Mouse (Mus musculus) forebrain, embryonic 15.5 days (tissue): Measurements from ENCODE around the gene Spata5. TPM values are rescaled to one million over a fixed set of nuclear protein-coding genes. Genes with fewer than 3 reads are reported as not detected.

Source experiments
- ATAC-seq: fragments of 200-750 bp; cut with Nextera tagmentation; replicated peaks from 2 replicates; pipeline ENCODE4 v1.8.0; 2017; ENCODE audit warnings: mild to moderate bottlenecking, moderate TSS enrichment, moderate library complexity
- H3K27ac ChIP-seq: fragments of 300-500 bp; sonication (generic); replicated peaks from 2 replicates; pipeline ENCODE4 v1.5.1; 2015; ENCODE audit warnings: mild to moderate bottlenecking, inconsistent platforms
- H3K27me3 ChIP-seq: fragments of 300-500 bp; sonication (generic); 2 replicates; pipeline ENCODE4 v1.6.1; 2015; ENCODE audit warnings: inconsistent platforms
- H3K36me3 ChIP-seq: fragments of 300-500 bp; sonication (generic); 2 replicates; pipeline ENCODE4 v1.6.1; 2015; ENCODE audit warnings: mild to moderate bottlenecking, inconsistent platforms
- H3K4me1 ChIP-seq: fragments of 300-500 bp; sonication (generic); 2 replicates; pipeline ENCODE4 v1.6.1; 2015; ENCODE audit warnings: inconsistent platforms
- H3K4me2 ChIP-seq: fragments of 300-500 bp; sonication (generic); replicated peaks from 2 replicates; pipeline ENCODE4 v1.6.1; 2015; ENCODE audit warnings: mild to moderate bottlenecking, inconsistent platforms
- H3K4me3 ChIP-seq: fragments of 300-500 bp; sonication (generic); 2 replicates; pipeline ENCODE4 v1.5.1; 2015; ENCODE audit warnings: mild to moderate bottlenecking, inconsistent platforms
- H3K9ac ChIP-seq: fragments of 300-500 bp; sonication (generic); replicated peaks from 2 replicates; pipeline ENCODE4 v1.6.1; 2015; ENCODE audit warnings: mild to moderate bottlenecking, inconsistent platforms
- H3K9me3 ChIP-seq: fragments of 300-500 bp; sonication (generic); 2 replicates; pipeline ENCODE4 v1.6.1; 2016; ENCODE audit warnings: inconsistent platforms
- WGBS: fragments of 180-500 bp; shearing (Covaris S2); methylation state at CpG from one replicate; pipeline ENCODE4 v1.1.7; 2015; ENCODE audit warnings: mixed read lengths; 5-methylcytosine and 5-hydroxymethylcytosine counted together
- polyA plus RNA-seq: library from polyadenylated mRNA; unstranded; fragments of >200 nt; fragmentation: Nextera tagmentation; extraction: Ambion mirVana; gene quantifications from 2 replicates; pipeline ENCODE4 v1.2.1, GENCODE M21; 2015

Spata5 gene
- polyA plus RNA-seq, 1 experiment from 2014 or later = 34.7 TPM

- no peak for ATAC-seq
- Histone ChIP-seq H3K36me3 (peaks cover 28% of the 10 kb centered on the region), H3K9ac (no peak overlapping the region), H3K4me2 (no peak overlapping the region), H3K4me3 (no peak overlapping the region), H3K27me3 (no peaks in the 10 kb centered on the region), H3K9me3 (no peaks in the 10 kb centered on the region), H3K4me1 (no peaks in the 10 kb centered on the region), H3K27ac (no peak overlapping the region)
- WGBS = 86% methylated on average over 1 of the region's 1 CpGs
Measured at GRCm38 (mm10) chr3:37439770-37440169, 20.1 kb downstream of the Spata5 start.

- no peak overlapping the region for H3K4me2 ChIP-seq
- H3K9ac ChIP-seq = no peak overlapping the region
- no peak overlapping the region for H3K27ac ChIP-seq
- H3K36me3 ChIP-seq = peaks cover 18% of the 10 kb centered on the region
- WGBS = 94% methylated on average over 2 of the region's 2 CpGs
- H3K27me3 ChIP-seq = no peaks in the 10 kb centered on the region
- ATAC-seq = no peak
- no peak overlapping the region for H3K4me3 ChIP-seq
- no peaks in the 10 kb centered on the region for H3K4me1 ChIP-seq
- H3K9me3 ChIP-seq = no peaks in the 10 kb centered on the region
Measured at GRCm38 (mm10) chr3:37443409-37443808, 23.7 kb downstream of the Spata5 start.

DNA sequence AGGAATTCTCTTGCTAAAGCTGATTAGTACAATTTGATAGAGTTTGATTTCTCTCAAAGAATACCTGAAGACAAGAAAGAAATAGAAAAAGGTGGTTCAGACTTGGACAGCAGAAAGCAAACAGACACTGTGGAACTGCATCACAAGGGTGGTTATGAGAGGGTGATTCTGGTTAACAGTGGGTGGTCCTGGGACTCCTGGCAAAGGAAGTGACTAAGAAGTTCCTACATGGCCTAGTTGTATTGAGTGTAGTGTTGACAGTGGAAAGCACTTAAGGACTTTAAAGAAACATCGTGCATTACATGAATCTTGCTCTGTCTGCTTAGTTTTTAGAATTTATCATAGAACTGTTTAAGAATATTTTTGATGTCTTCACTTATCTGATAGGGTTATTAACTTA, 36.3 kb downstream of the Spata5 start:
- no peak overlapping the region for H3K4me3 ChIP-seq
- WGBS = 93% methylated on average over 1 of the region's 1 CpGs
- H3K36me3 ChIP-seq = peaks cover 5% of the 10 kb centered on the region
- H3K9ac ChIP-seq = no peak overlapping the region
- H3K27me3 ChIP-seq = no peaks in the 10 kb centered on the region
- no peaks in the 10 kb centered on the region for H3K4me1 ChIP-seq
- no peak for ATAC-seq
- no peak overlapping the region for H3K27ac ChIP-seq
- no peaks in the 10 kb centered on the region for H3K9me3 ChIP-seq
- H3K4me2 ChIP-seq = no peak overlapping the region

GRCm38 (mm10) chr3:37468170-37468569, 48.5 kb downstream of the Spata5 start:
- no peak overlapping the region for H3K4me3 ChIP-seq
- peak; percentile 75 for ATAC-seq
- H3K36me3 ChIP-seq = no peaks in the 10 kb centered on the region
- H3K27ac ChIP-seq = no peak overlapping the region
- 92% methylated on average over 2 of the region's 2 CpGs for WGBS
- no peaks in the 10 kb centered on the region for H3K9me3 ChIP-seq
- H3K4me2 ChIP-seq = no peak overlapping the region
- no peaks in the 10 kb centered on the region for H3K27me3 ChIP-seq
- no peaks in the 10 kb centered on the region for H3K4me1 ChIP-seq
- no peak overlapping the region for H3K9ac ChIP-seq

GRCm38 (mm10) chr3:37469353-37469752, 49.7 kb downstream of the Spata5 start:
- no peak overlapping the region for H3K9ac ChIP-seq
- no peaks in the 10 kb centered on the region for H3K27me3 ChIP-seq
- H3K4me2 ChIP-seq = no peak overlapping the region
- H3K4me3 ChIP-seq = no peak overlapping the region
- no peaks in the 10 kb centered on the region for H3K9me3 ChIP-seq
- no peak for ATAC-seq
- 87% methylated on average over 4 of the region's 4 CpGs for WGBS
- H3K36me3 ChIP-seq = no peaks in the 10 kb centered on the region
- H3K27ac ChIP-seq = no peak overlapping the region
- no peaks in the 10 kb centered on the region for H3K4me1 ChIP-seq

GRCm38 (mm10) chr3:37470867-37471266, 51.2 kb downstream of the Spata5 start:
- Histone ChIP-seq H3K4me2 (no peak overlapping the region), H3K27me3 (no peaks in the 10 kb centered on the region), H3K4me1 (no peaks in the 10 kb centered on the region), H3K9me3 (no peaks in the 10 kb centered on the region), H3K27ac (no peak overlapping the region), H3K4me3 (no peak overlapping the region), H3K36me3 (no peaks in the 10 kb centered on the region), H3K9ac (no peak overlapping the region)
- ATAC-seq = no peak
- WGBS = 95% methylated on average over 2 of the region's 2 CpGs

GRCm38 (mm10) chr3:37472461-37472860, 52.8 kb downstream of the Spata5 start:
- no peak overlapping the region for H3K27ac ChIP-seq
- no peaks in the 10 kb centered on the region for H3K4me1 ChIP-seq
- H3K9me3 ChIP-seq = no peaks in the 10 kb centered on the region
- no peak overlapping the region for H3K9ac ChIP-seq
- no peak overlapping the region for H3K4me2 ChIP-seq
- H3K36me3 ChIP-seq = no peaks in the 10 kb centered on the region
- H3K4me3 ChIP-seq = no peak overlapping the region
- no peaks in the 10 kb centered on the region for H3K27me3 ChIP-seq
- no peak for ATAC-seq

- Histone ChIP-seq H3K27ac (no peak overlapping the region), H3K27me3 (no peaks in the 10 kb centered on the region), H3K4me2 (no peak overlapping the region), H3K4me3 (no peak overlapping the region), H3K4me1 (no peaks in the 10 kb centered on the region), H3K36me3 (no peaks in the 10 kb centered on the region; the same call in 1 of the 2 replicates), H3K9me3 (no peaks in the 10 kb centered on the region), H3K9ac (no peak overlapping the region)
- 74% methylated on average over 1 of the region's 1 CpGs for WGBS
- ATAC-seq = no peak
Measured at GRCm38 (mm10) chr3:37476485-37476884, 56.8 kb downstream of the Spata5 start.

DNA sequence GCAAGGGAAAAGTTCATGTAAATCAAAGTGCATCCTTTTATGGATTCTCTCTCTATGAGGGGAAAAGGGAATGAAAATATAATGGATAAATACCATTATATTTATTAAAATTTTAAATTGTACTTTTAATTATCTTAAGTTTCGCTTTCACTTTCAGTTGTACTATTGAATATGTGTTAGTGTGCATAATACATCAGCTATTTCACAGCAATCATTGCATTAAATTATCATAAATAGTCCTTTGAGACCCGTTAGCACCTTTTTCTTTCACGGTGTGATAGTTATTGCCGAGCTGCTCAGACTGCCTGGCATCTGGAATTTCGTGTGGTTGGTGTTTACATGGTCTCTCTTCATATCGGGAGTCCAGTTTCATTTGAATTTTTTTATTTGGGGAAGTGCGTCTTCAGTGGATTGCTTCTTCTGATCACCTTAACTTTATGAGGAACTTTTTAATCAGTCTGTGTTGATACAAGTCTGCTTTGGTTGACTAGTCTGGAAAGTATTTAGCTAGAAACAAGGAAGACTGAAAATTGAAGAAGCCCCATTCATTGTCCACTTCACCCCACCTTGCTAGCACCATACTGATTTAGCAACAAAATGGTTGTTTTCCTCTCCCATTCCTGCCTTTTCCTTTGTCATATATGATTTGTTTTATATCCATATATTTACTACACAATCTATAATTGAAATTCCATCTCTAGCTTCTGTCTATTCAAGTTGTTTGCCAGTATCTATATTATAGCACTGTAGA, 57.9 kb downstream of the Spata5 start:
- Histone ChIP-seq H3K9me3 (no peaks in the 10 kb centered on the region), H3K27me3 (no peaks in the 10 kb centered on the region), H3K36me3 (no peaks in the 10 kb centered on the region; the same call in 1 of the 2 replicates), H3K9ac (no peak overlapping the region), H3K4me3 (no peak overlapping the region), H3K27ac (no peak overlapping the region), H3K4me1 (no peaks in the 10 kb centered on the region), H3K4me2 (no peak overlapping the region)
- 56% methylated on average over 7 of the region's 7 CpGs for WGBS
- ATAC-seq = no peak

DNA sequence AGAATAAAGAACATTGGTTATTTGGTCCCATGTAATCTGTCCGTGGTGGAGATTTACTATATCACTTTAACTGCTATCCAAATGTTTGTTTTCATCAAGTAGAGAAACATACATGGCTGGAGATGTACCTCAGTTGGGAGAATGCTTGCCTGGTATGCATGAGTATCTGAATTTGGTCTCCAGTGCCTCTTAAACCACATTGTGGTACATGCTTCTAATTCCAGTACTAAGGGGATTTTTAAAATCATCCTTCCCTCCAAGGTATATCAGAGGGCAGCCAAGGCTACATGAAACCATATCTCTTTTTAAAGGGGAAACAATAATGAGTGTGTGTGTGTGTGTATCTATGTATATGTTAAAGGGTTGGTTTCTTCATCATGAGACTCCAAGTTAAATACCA, 60.1 kb downstream of the Spata5 start:
- 88% methylated on average over 1 of the region's 1 CpGs for WGBS
- H3K36me3 ChIP-seq = no peaks in the 10 kb centered on the region; the same call in 1 of the 2 replicates
- H3K4me3 ChIP-seq = no peak overlapping the region

DNA sequence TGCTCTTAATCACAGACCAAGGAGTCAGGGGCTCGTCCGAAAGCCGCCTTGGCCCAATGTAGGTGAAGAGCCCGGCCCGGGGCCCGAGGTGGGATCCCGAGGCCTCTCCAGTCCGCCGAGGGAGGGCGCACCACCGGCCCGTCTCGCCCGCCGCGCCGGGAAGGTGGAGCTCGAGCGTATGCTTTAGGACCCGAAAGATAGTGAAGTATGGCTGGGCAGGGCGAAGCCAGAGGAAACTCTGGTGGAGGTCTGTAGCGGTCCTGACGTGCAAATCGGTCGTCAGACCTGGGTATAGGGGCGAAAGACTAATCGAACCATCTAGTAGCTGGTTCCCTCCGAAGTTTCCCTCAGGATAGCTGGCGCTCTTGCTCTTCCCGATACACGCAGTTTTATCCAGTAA, 61.6 kb downstream of the Spata5 start:
- no peak for ATAC-seq
- H3K36me3 ChIP-seq = no peaks in the 10 kb centered on the region; the same call in 1 of the 2 replicates
- H3K4me3 ChIP-seq = no peak overlapping the region
- 87% methylated on average over 31 of the region's 31 CpGs for WGBS
- H3K27me3 ChIP-seq = no peaks in the 10 kb centered on the region
- no peak overlapping the region for H3K9ac ChIP-seq
- no peaks in the 10 kb centered on the region for H3K9me3 ChIP-seq
- no peaks in the 10 kb centered on the region for H3K4me1 ChIP-seq
- no peak overlapping the region for H3K27ac ChIP-seq
- no peak overlapping the region for H3K4me2 ChIP-seq

More for the DNA sequence above, 60.1 kb downstream of the Spata5 start:
- H3K4me1 ChIP-seq = no peaks in the 10 kb centered on the region
- H3K27me3 ChIP-seq = no peaks in the 10 kb centered on the region
- H3K4me2 ChIP-seq = no peak overlapping the region
- no peak for ATAC-seq
- H3K9me3 ChIP-seq = no peaks in the 10 kb centered on the region
- H3K9ac ChIP-seq = no peak overlapping the region
- no peak overlapping the region for H3K27ac ChIP-seq

DNA sequence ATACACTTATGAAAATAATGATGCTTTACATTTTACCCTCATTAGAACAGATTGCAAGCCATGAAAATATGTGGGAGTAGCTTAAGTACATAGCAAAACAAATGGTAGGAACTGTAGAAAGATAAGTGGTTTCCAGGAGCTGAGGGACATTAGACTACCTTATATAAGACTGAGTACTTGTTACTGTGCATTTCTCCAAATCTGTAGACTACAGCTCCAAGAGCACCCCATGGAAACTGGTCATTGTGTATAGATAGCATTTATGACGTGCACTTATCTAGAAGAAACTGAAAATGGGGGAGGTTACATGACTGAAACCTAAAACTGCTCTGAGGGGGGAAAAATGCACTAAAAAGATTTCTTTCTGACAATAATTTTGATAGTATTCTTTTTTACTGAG, 63.0 kb downstream of the Spata5 start:
- 93% methylated on average over 1 of the region's 1 CpGs for WGBS
- no peak for ATAC-seq

DNA sequence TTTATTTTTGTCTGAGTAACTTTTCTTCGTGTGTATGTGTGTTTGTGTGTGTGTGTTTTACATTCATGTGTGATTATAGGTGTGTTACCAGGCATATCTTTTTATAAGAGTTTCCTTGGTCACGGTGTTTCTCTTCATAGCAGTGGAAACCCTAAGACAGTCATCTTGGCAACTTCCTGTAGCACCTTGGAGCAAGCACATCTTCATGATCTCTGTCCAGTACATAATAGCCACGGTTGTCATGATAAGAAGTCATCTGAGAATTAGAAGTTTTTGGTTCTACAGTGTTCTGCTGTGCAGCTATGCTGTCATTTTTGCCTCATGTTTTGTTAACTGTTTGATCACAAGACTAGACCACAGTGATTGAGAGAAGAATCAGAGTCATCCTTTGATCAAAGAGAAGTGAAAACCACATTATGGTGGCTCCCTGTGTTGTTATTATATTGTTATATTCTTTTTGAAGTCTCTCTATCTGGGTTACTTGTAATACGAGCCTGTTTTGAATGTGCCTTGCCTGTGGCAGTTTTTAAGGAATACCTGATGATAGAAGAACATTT, 64.1 kb downstream of the Spata5 start:
- no peaks in the 10 kb centered on the region; the same call in 1 of the 2 replicates for H3K36me3 ChIP-seq
- no peak overlapping the region for H3K4me3 ChIP-seq
- ATAC-seq = no peak
- no peak overlapping the region for H3K27ac ChIP-seq
- H3K9me3 ChIP-seq = no peaks in the 10 kb centered on the region
- no peak overlapping the region for H3K9ac ChIP-seq
- H3K27me3 ChIP-seq = no peaks in the 10 kb centered on the region
- H3K4me1 ChIP-seq = no peaks in the 10 kb centered on the region
- no peak overlapping the region for H3K4me2 ChIP-seq
- 86% methylated on average over 4 of the region's 4 CpGs for WGBS

More for the DNA sequence above, 63.0 kb downstream of the Spata5 start:
- Histone ChIP-seq H3K4me2 (no peak overlapping the region), H3K9ac (no peak overlapping the region), H3K4me3 (no peak overlapping the region), H3K4me1 (no peaks in the 10 kb centered on the region), H3K9me3 (no peaks in the 10 kb centered on the region), H3K36me3 (no peaks in the 10 kb centered on the region; the same call in 1 of the 2 replicates), H3K27me3 (no peaks in the 10 kb centered on the region), H3K27ac (no peak overlapping the region)
